Mouse (Mus musculus) embryonic facial prominence, embryonic 10.5 days (tissue): ENCODE measurements around the gene Slco4c1. TPM values are rescaled to one million over a fixed set of nuclear protein-coding genes. Genes with fewer than 3 reads are reported as not detected.

Experiments used
- DNase-seq: peaks from one replicate; pipeline ENCODE4 v3.0.0-alpha.2; 2017; ENCODE audit warnings: low spot score
- H3K27ac ChIP-seq: fragments of 300-500 bp; sonication (generic); replicated peaks from 2 replicates; pipeline ENCODE4 v1.5.1; 2016; ENCODE audit warnings: mild to moderate bottlenecking
- H3K27me3 ChIP-seq: fragments of 300-500 bp; sonication (generic); replicated peaks from 2 replicates; pipeline ENCODE4 v1.6.1; 2016; ENCODE audit warnings: low read depth, mild to moderate bottlenecking; ENCODE audit not compliant: poor library complexity, severe bottlenecking
- H3K36me3 ChIP-seq: fragments of 300-500 bp; sonication (generic); replicated peaks from 2 replicates; pipeline ENCODE4 v1.6.1; 2016; ENCODE audit warnings: mild to moderate bottlenecking, moderate library complexity
- H3K4me1 ChIP-seq: fragments of 300-500 bp; sonication (generic); 2 replicates; pipeline ENCODE4 v1.6.1; 2016
- H3K4me3 ChIP-seq: fragments of 300-500 bp; sonication (generic); 2 replicates; pipeline ENCODE4 v1.5.1; 2016; ENCODE audit warnings: mild to moderate bottlenecking, moderate library complexity
- H3K9me3 ChIP-seq: fragments of 300-500 bp; sonication (generic); 2 replicates; pipeline ENCODE4 v1.6.1; 2016; ENCODE audit warnings: mild to moderate bottlenecking
- WGBS: fragments of 180-500 bp; shearing (Covaris S2); methylation state at CpG from one replicate; pipeline ENCODE4 v1.1.7; 2016; 5-methylcytosine and 5-hydroxymethylcytosine counted together
- polyA plus RNA-seq: library from polyadenylated mRNA; unstranded; fragments of >200 nt; fragmentation: Nextera tagmentation; extraction: Ambion mirVana; gene quantifications from 2 replicates; pipeline ENCODE4 v1.2.1, GENCODE M21; 2016

Gene Slco4c1
- polyA plus RNA-seq, 1 experiment from 2014 or later, result 0.17 TPM

DNA sequence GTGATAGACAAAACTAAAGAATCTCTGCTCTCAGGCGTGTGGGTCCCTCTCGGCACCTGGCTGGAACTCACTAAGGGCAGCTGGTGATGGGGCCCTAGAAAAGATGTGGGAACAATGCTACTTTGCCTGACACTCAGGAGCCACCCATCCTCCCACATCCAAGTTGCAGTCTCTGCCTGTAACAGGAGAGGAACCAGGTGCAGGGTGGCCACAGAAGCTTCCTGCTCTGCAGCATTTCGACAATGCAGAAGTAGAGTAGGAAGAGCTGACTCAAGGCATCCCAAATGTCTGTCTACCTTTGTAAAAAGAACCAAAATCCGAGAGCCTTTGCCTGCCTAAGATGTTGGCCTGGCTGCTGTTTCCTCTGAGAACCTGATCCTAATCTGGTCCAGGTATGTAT lies 22.9 kb downstream of the Slco4c1 start:
- H3K36me3 ChIP-seq, result no peaks in the 10 kb centered on the region
- no peak overlapping the region for H3K27ac ChIP-seq
- no peaks in the 10 kb centered on the region for H3K9me3 ChIP-seq
- no peaks in the 10 kb centered on the region for H3K27me3 ChIP-seq
- 70% methylated on average over 4 of the region's 4 CpGs for WGBS
- H3K4me1 ChIP-seq, result no peaks in the 10 kb centered on the region
- no peak overlapping the region for H3K4me3 ChIP-seq
- no peak for DNase-seq

DNA sequence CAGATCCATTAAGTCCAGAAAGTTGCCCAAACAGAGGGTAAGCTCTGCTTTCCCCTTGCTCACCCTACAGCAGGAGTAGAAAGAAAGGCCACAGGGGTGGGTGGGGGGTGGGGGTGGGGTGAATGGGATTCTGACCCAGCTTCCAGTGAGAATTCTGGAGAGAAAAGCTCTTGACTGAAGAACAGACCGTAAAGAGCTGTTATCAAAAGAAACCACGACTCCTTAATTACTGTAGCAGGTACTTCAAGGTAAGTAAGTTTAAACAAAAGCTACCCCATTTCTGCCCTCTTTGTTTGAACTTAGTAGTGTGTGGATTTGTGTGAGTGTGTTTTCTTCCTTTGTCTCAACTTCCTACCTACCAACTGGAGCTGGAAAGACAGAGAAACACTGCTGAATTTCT lies 23.4 kb downstream of the Slco4c1 start:
- 64% methylated on average over 2 of the region's 2 CpGs for WGBS
- no peak overlapping the region for H3K4me3 ChIP-seq
- no peak overlapping the region for H3K27ac ChIP-seq
- DNase-seq, result no peak
- H3K36me3 ChIP-seq, result no peaks in the 10 kb centered on the region
- H3K27me3 ChIP-seq, result no peaks in the 10 kb centered on the region
- no peaks in the 10 kb centered on the region for H3K4me1 ChIP-seq
- H3K9me3 ChIP-seq, result no peaks in the 10 kb centered on the region

DNA sequence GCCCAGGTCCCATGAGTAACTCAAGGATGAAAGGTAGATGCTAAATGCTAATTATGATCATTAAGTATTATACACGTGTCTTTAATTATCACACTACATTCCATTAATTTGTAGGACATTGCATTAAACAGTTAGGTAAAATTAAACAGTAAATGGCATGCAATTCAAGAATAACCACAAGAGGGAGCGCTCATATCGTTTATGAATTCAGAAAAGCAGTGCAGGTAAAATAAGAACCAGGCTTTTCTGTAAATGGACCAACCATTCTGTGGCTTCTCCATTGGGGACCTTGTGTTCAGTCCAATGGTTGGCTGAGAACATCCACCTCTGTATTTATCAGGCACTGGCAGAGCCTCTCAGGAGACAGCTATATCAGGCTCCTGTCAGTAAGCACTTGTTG lies 25.2 kb downstream of the Slco4c1 start:
- H3K4me3 ChIP-seq, result no peak overlapping the region
- H3K27ac ChIP-seq, result no peak overlapping the region
- H3K4me1 ChIP-seq, result no peaks in the 10 kb centered on the region
- no peaks in the 10 kb centered on the region for H3K9me3 ChIP-seq
- no peak for DNase-seq
- H3K27me3 ChIP-seq, result no peaks in the 10 kb centered on the region
- H3K36me3 ChIP-seq, result no peaks in the 10 kb centered on the region
- 7% methylated on average over 3 of the region's 3 CpGs for WGBS

DNA sequence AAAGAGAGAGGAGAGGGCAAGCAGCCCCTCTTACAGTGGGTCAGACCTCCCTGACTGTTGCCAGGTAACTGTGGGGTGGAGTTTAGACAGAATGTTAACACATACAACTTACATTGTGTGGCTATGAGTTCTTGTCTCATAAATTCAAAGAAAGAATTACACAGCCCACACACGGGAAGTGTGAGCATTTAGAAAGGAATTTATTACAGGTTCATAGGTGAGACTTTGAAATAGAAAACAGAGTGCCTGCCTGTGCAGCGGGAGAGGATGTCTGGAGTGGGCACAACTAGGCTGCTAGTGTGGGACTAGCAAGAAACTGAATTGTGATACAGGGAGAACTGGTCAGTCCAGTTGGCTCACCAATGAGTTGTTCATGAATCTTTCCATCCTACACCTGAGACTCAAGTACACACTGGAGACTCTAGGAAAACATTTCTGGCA lies 66.7 kb downstream of the Slco4c1 start:
- H3K36me3 ChIP-seq, result no peaks in the 10 kb centered on the region
- H3K4me1 ChIP-seq, result no peaks in the 10 kb centered on the region
- H3K9me3 ChIP-seq, result no peaks in the 10 kb centered on the region
- H3K27ac ChIP-seq, result no peak overlapping the region
- no peak for DNase-seq
- no peak overlapping the region for H3K4me3 ChIP-seq
- H3K27me3 ChIP-seq, result no peaks in the 10 kb centered on the region
- WGBS, result 78% methylated on average over 2 of the region's 2 CpGs

DNA sequence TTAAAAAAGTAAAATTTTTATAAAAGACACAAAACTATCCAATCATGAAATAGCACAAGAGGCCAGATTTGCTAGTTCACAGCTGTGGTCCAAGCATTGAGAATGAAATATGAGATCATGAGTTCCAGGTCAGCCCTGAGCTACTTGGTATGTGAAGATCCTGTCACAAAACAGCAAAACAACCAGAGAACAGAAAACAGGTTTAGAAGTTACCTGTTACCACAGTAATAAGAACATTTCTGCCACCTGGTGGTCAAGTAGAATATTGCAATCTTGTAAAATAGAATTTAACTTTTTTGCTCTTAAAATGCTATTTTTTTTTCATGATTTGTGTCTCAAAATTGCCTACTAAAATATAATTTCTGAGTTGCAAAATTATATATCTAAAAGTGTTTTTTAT lies 70.4 kb downstream of the Slco4c1 start:
- Histone ChIP-seq H3K4me1 (no peaks in the 10 kb centered on the region), H3K4me3 (no peak overlapping the region), H3K9me3 (no peaks in the 10 kb centered on the region), H3K36me3 (no peaks in the 10 kb centered on the region), H3K27ac (no peak overlapping the region), H3K27me3 (no peaks in the 10 kb centered on the region)
- DNase-seq, result no peak

DNA sequence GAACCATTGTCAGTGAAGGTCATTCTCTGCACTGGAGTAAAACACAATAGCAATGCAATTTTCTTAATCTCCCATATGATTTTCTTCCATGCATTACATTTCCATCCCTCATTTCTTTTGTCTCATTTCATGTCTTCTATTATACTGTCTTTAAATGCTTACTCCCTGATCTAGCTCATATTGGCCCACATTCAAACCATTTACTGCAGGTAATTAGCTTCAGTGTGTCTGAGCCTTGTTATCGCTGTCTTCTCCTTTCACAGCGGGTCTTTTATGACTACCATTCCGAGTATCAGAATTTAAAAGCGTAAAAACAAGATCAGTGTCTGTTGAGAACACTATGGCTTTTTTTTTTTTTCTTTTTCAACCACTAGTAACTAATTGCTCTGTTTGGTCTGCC lies 77.3 kb downstream of the Slco4c1 start:
- no peaks in the 10 kb centered on the region for H3K9me3 ChIP-seq
- H3K27ac ChIP-seq, result no peak overlapping the region
- H3K27me3 ChIP-seq, result no peaks in the 10 kb centered on the region
- no peak for DNase-seq
- H3K4me3 ChIP-seq, result no peak overlapping the region
- H3K36me3 ChIP-seq, result no peaks in the 10 kb centered on the region
- no peaks in the 10 kb centered on the region for H3K4me1 ChIP-seq
- WGBS, result 91% methylated on average over 4 of the region's 4 CpGs

DNA sequence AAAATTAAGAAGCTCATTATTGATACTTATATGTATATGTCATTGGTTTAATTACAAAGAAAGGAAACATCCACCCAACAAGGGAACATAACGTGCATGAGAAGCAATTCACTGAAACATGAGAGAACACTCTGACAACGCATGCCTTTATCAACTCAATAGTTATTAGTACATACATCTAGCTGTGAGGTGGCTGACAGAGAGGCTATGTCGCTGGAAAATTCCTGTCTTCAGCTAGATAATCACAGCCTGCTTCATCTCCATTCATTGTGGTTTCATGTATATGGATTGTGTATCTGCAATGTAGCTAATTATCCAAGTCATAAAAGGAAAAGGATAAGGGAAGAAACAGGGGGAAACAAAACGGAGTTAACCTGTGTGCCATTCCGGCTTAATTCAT lies 77.7 kb downstream of the Slco4c1 start:
- Histone ChIP-seq H3K36me3 (no peaks in the 10 kb centered on the region), H3K4me3 (no peak overlapping the region), H3K9me3 (no peaks in the 10 kb centered on the region), H3K27me3 (no peaks in the 10 kb centered on the region), H3K4me1 (no peaks in the 10 kb centered on the region), H3K27ac (no peak overlapping the region)
- DNase-seq, result no peak
- 89% methylated on average over 5 of the region's 5 CpGs for WGBS

DNA sequence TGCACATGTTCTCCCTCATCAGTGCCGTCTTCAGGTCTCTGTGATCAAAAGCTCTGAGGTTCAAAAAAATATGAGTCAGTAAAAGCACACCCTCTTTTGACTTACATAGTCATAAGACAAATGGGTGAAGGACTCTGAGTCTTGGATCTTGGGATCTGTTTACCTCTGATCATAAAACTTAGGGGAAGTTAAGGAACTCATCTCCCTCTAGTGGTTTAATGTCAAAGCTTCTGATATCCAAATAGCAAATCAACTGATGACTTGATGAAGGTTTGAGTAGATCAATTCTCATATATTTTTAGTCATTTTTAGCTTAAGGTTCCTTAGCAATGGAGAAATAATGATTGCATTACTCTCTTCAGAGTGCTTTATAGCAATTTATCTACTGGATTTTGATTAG lies 82.7 kb downstream of the Slco4c1 start:
- Histone ChIP-seq H3K27me3 (no peaks in the 10 kb centered on the region), H3K36me3 (no peaks in the 10 kb centered on the region), H3K27ac (no peak overlapping the region), H3K9me3 (no peaks in the 10 kb centered on the region), H3K4me1 (no peaks in the 10 kb centered on the region), H3K4me3 (no peak overlapping the region)
- DNase-seq, result no peak
- 93% methylated on average over 1 of the region's 1 CpGs for WGBS

DNA sequence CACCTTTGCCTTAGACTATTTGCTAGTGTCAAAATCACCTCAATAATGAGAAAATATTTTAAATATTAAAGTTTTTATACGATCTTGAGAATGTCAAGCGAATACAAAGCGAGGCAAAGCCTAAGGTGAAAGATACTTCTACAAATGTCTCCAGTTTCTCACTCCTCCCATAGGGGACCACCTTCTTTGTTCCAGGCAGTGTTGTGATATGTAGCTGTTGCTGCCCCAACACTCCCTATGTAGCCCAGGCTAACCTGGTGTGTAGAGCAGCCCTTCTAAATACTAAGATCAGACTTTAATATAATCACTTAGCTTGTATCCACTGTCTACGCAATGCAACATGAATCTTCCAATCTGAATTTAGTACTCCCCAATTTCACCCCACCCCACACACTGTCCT lies 97.8 kb downstream of the Slco4c1 start:
- no peaks in the 10 kb centered on the region for H3K36me3 ChIP-seq
- 97% methylated on average over 4 of the region's 4 CpGs for WGBS
- no peak overlapping the region for H3K27ac ChIP-seq
- no peak overlapping the region for H3K4me3 ChIP-seq
- no peaks in the 10 kb centered on the region for H3K4me1 ChIP-seq
- no peaks in the 10 kb centered on the region for H3K9me3 ChIP-seq
- H3K27me3 ChIP-seq, result no peaks in the 10 kb centered on the region
- no peak for DNase-seq

DNA sequence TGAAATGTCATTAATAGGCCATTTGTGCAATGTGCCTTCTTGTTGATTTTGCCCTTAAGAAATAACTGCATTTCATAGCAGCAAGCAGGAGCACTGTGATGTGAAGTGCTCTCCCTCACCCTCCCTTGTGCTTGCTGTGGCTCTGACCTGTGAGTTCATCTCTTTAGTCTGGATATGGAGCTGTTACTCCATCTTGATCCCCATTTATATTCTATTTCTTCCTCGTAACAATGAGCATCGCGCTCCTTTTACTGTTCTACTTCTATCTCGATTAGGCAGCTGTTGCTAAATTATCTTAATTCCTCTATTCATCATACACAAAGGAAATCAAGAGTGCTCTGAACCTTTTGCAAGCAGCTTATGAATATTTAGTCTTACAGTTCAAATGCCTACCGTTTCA lies 98.3 kb downstream of the Slco4c1 start:
- H3K4me3 ChIP-seq, result no peak overlapping the region

DNA sequence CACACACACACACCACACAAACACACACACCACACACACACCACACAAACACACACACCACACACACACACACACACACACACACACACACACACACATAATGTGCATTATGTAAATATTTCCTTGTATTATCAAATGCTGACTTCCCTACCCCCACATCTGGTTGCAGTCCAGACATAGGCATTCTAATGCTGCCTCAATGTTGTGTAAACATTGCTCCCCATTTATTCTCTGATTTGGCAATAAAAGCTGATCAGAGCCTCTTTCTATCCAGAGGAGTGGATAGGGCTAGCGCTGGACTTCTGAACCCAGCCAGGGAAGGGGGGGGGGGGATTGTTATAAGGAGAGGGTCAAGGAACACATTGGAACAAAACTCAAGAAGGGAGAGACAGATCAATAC lies 101.7 kb downstream of the Slco4c1 start:
- no peaks in the 10 kb centered on the region for H3K36me3 ChIP-seq
- no peak for DNase-seq
- 83% methylated on average over 1 of the region's 1 CpGs for WGBS
- no peaks in the 10 kb centered on the region for H3K9me3 ChIP-seq
- H3K4me1 ChIP-seq, result no peaks in the 10 kb centered on the region
- no peaks in the 10 kb centered on the region for H3K27me3 ChIP-seq
- H3K4me3 ChIP-seq, result no peak overlapping the region
- H3K27ac ChIP-seq, result no peak overlapping the region

More for the DNA sequence above, 98.3 kb downstream of the Slco4c1 start:
- Histone ChIP-seq H3K27ac (no peak overlapping the region), H3K9me3 (no peaks in the 10 kb centered on the region), H3K27me3 (no peaks in the 10 kb centered on the region), H3K4me1 (no peaks in the 10 kb centered on the region), H3K36me3 (no peaks in the 10 kb centered on the region)
- DNase-seq, result no peak
- 92% methylated on average over 5 of the region's 5 CpGs for WGBS

DNA sequence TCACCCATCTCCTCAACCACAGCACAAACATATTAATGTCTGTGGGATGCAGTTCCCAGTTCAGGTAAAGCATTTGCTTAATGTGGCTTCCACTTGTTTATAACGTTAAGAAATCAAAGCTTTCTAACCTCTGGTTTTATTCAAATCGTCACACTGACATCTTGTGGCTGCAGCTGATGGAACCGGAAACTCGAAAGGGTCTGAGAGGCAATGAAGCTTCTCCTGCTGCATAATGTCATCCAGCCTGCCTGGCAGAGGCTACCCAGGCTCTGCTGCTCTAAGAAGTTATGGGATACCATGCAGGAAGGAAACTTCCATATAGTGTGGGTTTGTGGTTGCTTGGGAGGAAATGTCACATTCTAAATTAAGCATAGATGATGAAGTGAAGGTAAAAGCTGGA lies 103.7 kb downstream of the Slco4c1 start:
- Histone ChIP-seq H3K36me3 (no peaks in the 10 kb centered on the region), H3K4me3 (no peak overlapping the region), H3K4me1 (no peaks in the 10 kb centered on the region), H3K27ac (no peak overlapping the region), H3K9me3 (no peaks in the 10 kb centered on the region), H3K27me3 (no peaks in the 10 kb centered on the region)
- WGBS, result 24% methylated on average over 4 of the region's 4 CpGs
- DNase-seq, result peak; percentile 11

DNA sequence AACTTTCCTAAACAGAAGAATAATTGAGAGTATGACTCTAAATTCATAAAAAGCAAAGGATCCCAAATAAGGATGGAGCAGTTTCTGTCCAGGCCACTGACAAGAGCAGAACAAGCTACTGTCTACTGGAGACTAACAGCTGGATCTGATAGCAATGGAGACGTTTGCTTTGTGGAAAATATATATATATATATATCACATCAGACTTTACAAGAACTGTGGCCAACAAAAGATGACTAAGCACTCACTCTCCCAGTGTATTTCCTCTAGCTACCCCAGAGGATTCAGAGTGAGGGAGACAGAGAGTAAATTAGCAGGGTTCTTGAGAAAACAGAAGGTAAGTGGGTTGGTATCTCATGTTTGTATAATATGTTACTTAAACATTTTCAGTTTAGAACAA lies 105.4 kb downstream of the Slco4c1 start:
- no peak for DNase-seq
- Histone ChIP-seq H3K27me3 (no peaks in the 10 kb centered on the region), H3K4me3 (no peak overlapping the region), H3K27ac (no peak overlapping the region), H3K36me3 (no peaks in the 10 kb centered on the region), H3K4me1 (no peaks in the 10 kb centered on the region), H3K9me3 (no peaks in the 10 kb centered on the region)
- 57% methylated on average over 1 of the region's 1 CpGs for WGBS
